Mouse (Mus musculus) small intestine, adult 2 months (tissue): ENCODE data around the gene Bglap3.

Experiments used
- CTCF ChIP-seq: fragments of 200-500 bp; IDR thresholded peaks from 2 replicates; pipeline ENCODE4 v1.5.1; 2012; ENCODE audit warnings: low read depth, mild to moderate bottlenecking, control low read depth, inconsistent platforms, low read length, moderate library complexity, mixed read lengths; ENCODE audit not compliant: insufficient replicate concordance, insufficient read length; ENCODE audit errors: extremely low read depth
- POLR2A ChIP-seq: fragments of 200-500 bp; IDR thresholded peaks from 2 replicates; pipeline ENCODE4 v1.6.1; 2012; ENCODE audit warnings: low read depth, mild to moderate bottlenecking, control low read depth, inconsistent platforms, low read length, moderate library complexity

- TF ChIP-seq CTCF (no peak), POLR2A (no peak; the same call in 1 of the 2 replicates)
These were observed 39.1 kb upstream of the Bglap3 start for GRCm38 (mm10) chr3:88411681-88412080.
